Mouse (Mus musculus) MEL (cell line): ENCODE results near the gene Mia3.

Source experiments
- BHLHE40 ChIP-seq: IDR thresholded peaks from 2 replicates; pipeline ENCODE4 v1.6.1; 2012; ENCODE audit warnings: low read depth, mild to moderate bottlenecking, inconsistent platforms, low read length, improper control_type of control experiment, borderline replicate concordance
- CHD1 ChIP-seq: IDR thresholded peaks from 2 replicates; pipeline ENCODE4 v1.6.1; 2012; ENCODE audit warnings: low read depth, mild to moderate bottlenecking, inconsistent platforms, low read length, improper control_type of control experiment
- CTCF ChIP-seq, 3 experiments: IDR thresholded peaks in 2 of 3; conservative IDR thresholded peaks in 1 of 3; 2 replicates each; pipeline ENCODE4 v1.5.1; 2011 to 2012; ENCODE audit warnings: low read length in 3 of 3, low read depth in 2 of 3, mild to moderate bottlenecking in 2 of 3, improper control_type of control experiment in 1 of 3, inconsistent platforms in 1 of 3, mixed read lengths in 1 of 3, moderate library complexity in 1 of 3; ENCODE audit not compliant: control insufficient read depth in 1 of 3, insufficient read depth in 1 of 3, poor library complexity in 1 of 3, severe bottlenecking in 1 of 3
- ELF1 ChIP-seq: IDR thresholded peaks from 2 replicates; pipeline ENCODE4 v1.6.1; 2014; ENCODE audit warnings: low read depth, mild to moderate bottlenecking, inconsistent platforms, low read length, improper control_type of control experiment, moderate library complexity
- EP300 ChIP-seq, 2 experiments: IDR thresholded peaks; 2 replicates each; pipeline ENCODE4 v1.6.1; 2011; ENCODE audit warnings: improper control_type of control experiment in 2 of 2, low read length in 2 of 2, low read depth in 1 of 2, mild to moderate bottlenecking in 1 of 2
- MAX ChIP-seq: IDR thresholded peaks from 2 replicates; pipeline ENCODE4 v1.6.1; 2011; ENCODE audit warnings: low read length, improper control_type of control experiment
- MEF2A ChIP-seq: IDR thresholded peaks from 2 replicates; pipeline ENCODE4 v1.6.1; 2014; ENCODE audit warnings: low read depth, mild to moderate bottlenecking, inconsistent platforms, low read length, improper control_type of control experiment; ENCODE audit not compliant: poor library complexity, insufficient replicate concordance, severe bottlenecking; ENCODE audit errors: extremely low read depth
- MYC ChIP-seq: IDR thresholded peaks from 2 replicates; pipeline ENCODE4 v1.6.1; 2011; ENCODE audit warnings: low read depth, mild to moderate bottlenecking, low read length, improper control_type of control experiment, moderate library complexity
- NRF1 ChIP-seq: IDR thresholded peaks from 2 replicates; pipeline ENCODE4 v1.6.1; 2014; ENCODE audit warnings: low read depth, mild to moderate bottlenecking, inconsistent platforms, low read length, improper control_type of control experiment, moderate library complexity; ENCODE audit not compliant: poor library complexity, insufficient read depth, severe bottlenecking
- POLR2A ChIP-seq, 2 experiments: IDR thresholded peaks; 2 replicates each; pipeline ENCODE4 v1.6.1; 2011 to 2012; ENCODE audit warnings: low read length in 2 of 2, mild to moderate bottlenecking in 2 of 2, control low read depth in 1 of 2, improper control_type of control experiment in 1 of 2, low read depth in 1 of 2, moderate library complexity in 1 of 2; ENCODE audit not compliant: control insufficient read depth in 1 of 2, insufficient read depth in 1 of 2, poor library complexity in 1 of 2
- RCOR1 ChIP-seq: IDR thresholded peaks from 2 replicates; pipeline ENCODE4 v1.6.1; 2012; ENCODE audit warnings: low read depth, mild to moderate bottlenecking, inconsistent platforms, low read length, improper control_type of control experiment
- TCF12 ChIP-seq: IDR thresholded peaks from 2 replicates; pipeline ENCODE4 v1.6.1; 2014; ENCODE audit warnings: low read depth, mild to moderate bottlenecking, inconsistent platforms, low read length, improper control_type of control experiment, moderate library complexity
- USF1 ChIP-seq: IDR thresholded peaks from 2 replicates; pipeline ENCODE4 v1.6.1; 2014; ENCODE audit warnings: low read depth, mild to moderate bottlenecking, inconsistent platforms, low read length, improper control_type of control experiment, moderate library complexity
- ZMIZ1 ChIP-seq: IDR thresholded peaks from 2 replicates; pipeline ENCODE4 v1.6.1; 2012; ENCODE audit warnings: low read depth, mild to moderate bottlenecking, inconsistent platforms, low read length, improper control_type of control experiment, moderate library complexity

- TF ChIP-seq CTCF (IDR thresholded peaks at IDR 0.05 in 2 of 3, conservative IDR thresholded peaks at IDR 0.05 in 1 of 3; ENCODE audit: control insufficient read depth in 1 of 3, insufficient read depth in 1 of 3, low read depth in 2 of 3, low read length in 3 of 3, poor library complexity in 1 of 3, severe bottlenecking in 1 of 3), result no peak
- TF ChIP-seq MYC, result peak; percentile 96
- TF ChIP-seq EP300 (IDR thresholded peaks at IDR 0.05; ENCODE audit: low read depth in 1 of 2, low read length in 2 of 2), result peak in 1 of 2 experiments; percentile 34; a peak in 1 of 4 replicates
- peak; percentile 73 to 82; a peak in 3 of 4 replicates for TF ChIP-seq POLR2A (IDR thresholded peaks at IDR 0.05; ENCODE audit: control insufficient read depth in 1 of 2, insufficient read depth in 1 of 2, low read depth in 1 of 2, low read length in 2 of 2, poor library complexity in 1 of 2)
- TF ChIP-seq MAX, result peak; percentile 94
- peak; percentile 99 for TF ChIP-seq NRF1
- TF ChIP-seq BHLHE40, result no peak
- peak; percentile 59 for TF ChIP-seq TCF12
- peak; percentile 30; the same call in 1 of the 2 replicates for TF ChIP-seq USF1
- no peak for TF ChIP-seq CHD1
- no peak for TF ChIP-seq MEF2A
- TF ChIP-seq ELF1, result peak; percentile 97
- peak; percentile 64 for TF ChIP-seq RCOR1
- peak; percentile 64; the same call in 1 of the 2 replicates for TF ChIP-seq ZMIZ1
Observed at GRCm38 (mm10) chr1:183388426-183389406, 19.4 kb upstream of the Mia3 start, which contains the start of gene Taf1a.
